Mouse (Mus musculus) layer of hippocampus, adult 9-11 months (tissue): ENCODE data around the gene Arhgap31.

Experiments used
- DNase-seq: peaks from one replicate; pipeline ENCODE4 v3.0.0; 2022

Gene Arhgap31

DNA sequence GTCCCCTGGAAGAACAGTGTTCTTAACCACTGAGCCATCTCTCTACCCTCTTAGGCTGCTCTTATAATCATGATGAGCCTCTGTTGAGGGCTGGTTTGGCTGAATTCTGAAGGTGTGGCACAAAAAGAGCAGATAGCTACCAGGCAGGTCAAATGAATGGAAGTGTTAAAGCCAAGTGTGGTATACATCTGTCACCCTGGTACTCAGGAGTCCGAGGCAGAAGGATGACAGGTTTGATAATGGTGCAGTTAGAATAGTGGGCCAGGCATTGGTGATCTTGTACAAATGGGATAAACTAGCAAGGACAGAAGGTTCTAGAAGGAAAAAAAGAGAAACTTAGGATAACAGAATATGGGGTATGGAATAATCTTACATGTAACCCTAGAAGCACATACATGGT, 118.6 kb downstream of the Arhgap31 start:
- no peak for DNase-seq

DNA sequence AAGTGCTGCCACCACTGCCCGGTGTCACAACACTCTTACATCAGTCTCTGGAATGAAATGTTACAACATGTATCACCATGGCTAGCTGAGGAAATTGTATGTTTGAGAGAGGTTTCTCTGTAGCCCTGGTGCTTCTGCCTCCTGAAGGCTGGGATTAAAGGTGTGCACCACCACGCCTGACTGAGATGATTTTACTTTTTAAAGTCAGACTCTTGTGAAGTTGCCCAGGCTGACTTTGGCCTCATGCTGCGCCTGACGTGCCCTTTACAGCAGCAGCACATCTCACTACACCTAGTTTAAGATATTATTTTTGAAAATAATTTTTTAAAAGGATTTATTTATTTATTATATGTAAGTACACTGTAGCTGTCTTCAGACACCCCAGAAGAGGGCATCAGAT, 120.1 kb downstream of the Arhgap31 start:
- no peak for DNase-seq

DNA sequence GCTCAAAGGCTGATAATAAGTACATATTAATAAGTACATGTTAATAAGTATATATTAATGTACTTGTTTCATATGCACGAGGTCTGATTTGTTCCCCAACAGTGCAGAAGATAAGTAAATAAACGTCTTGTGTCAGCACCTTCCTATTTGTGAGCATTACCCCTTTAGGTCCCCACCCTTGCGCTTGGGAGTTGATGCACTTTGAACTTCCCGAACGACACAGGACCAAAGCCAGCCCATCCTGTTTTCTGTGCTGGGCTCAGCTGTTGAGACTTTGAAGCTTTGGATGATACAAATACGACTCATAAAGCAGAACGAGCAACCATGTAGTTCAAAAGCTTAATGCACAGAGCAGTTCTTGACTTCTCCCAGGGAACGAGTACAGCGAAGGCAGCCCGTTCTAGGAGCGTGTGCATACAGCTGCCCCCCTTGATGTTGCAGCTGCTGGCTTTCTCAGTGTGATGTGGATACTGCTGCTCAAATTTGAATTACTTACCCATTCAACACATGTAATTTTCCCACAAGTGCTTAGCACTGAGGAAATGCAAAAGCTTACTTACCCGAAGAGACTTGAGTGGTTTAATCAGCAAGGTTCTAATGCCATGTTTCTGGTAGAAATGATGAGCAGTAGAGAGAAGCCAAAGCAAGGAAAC, 120.9 kb downstream of the Arhgap31 start:
- DNase-seq = no peak

GRCm38 (mm10) chr16:38591506-38591905, 121.6 kb downstream of the Arhgap31 start:
- DNase-seq = no peak

DNA sequence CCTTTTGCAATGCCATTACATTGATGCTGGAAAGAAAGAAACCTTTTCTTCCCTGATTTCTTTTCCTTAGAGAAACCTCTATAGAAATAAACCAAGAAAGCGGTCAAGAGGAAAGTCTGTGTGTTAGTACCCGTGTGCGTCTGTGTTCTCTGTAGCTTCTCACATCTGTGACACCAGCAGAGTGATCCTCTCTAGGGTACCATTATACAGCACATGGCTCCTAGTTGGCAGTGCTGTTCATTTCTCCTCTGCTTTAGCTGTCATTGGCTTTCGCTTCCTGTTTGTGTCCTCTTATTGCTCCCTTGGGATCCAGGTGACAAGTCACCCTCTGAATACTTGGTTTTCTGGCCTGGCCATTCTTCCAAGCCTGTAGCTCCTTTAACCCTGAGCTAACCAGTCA, 125.5 kb downstream of the Arhgap31 start:
- no peak for DNase-seq

DNA sequence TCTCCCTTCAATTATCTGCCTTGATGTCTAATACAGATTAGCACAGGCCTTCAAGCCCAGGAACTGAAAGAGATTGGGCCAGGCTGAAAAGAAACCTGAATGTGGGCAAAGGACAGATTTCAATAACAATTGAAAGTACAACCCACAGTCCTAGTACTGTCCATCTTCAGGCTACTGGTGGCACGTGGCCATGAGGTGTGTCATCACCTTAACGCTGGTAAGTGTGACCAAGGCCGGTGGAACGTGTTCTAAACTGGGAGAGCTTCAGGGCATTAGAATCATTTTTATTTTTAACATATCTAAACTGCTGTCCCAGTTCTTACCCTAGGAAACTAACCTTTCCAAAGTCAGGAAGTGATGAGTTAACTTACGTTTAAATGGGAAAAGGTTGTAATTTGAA, 125.9 kb downstream of the Arhgap31 start:
- no peak for DNase-seq

- DNase-seq = no peak
Measured at GRCm38 (mm10) chr16:38585186-38585585, 127.9 kb downstream of the Arhgap31 start.

DNA sequence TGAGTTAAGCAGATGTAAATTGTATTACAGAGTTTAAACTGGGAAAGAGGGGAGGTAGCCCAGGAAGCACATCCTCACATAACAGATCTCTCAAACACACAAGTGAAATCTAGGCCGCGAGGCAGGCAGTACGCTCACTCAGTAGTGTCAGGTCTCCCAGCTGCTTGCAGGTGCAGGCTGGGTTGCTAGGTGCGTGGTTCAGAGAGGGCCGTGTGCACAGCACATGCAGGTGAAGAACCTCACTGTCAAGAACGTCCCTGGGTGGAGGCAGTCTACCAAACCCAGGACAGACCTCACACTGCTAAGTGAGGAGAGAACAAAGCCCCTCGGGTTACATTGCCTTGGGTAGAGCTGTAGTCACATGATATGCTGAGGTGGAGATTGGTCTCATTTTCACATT, 128.3 kb downstream of the Arhgap31 start:
- DNase-seq = no peak

DNA sequence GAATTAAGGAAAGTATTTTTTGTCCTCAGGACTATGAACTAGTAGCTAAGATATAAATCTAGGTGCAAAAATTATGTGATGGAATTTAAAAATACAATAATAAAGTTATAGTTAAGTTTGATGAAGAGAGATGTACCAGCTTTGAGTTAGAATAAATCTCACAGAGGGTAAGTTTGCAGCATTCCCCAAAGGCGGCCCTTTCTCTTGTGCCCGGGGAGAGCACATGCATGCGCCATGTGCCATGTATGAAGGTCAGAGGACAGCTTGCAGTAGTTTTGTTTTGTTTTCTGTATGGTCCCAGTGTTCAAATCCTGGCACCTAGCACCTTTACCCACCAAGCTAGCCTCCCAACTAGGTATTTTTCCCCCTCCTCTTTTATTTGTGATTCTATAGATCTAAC, 141.6 kb downstream of the Arhgap31 start:
- no peak for DNase-seq

DNA sequence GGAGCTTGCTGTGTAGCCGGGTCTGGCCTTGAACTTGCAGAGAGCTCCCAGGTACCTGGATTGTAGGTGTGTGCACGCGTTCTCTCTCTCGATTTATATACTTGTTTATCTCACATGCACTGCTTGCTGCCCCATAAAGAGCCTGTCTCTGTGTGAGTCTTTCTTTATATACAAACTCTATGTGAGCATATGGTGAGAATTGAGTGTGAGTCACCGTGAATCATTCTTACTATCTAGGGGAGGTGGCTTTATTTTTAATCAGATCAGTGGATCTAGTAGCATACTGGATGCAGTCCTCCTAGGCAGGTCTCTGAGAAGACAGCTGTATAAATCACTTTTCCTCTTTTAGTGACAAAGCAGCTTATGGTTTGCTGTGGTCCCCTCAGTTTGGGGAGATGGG, 144.9 kb downstream of the Arhgap31 start:
- no peak for DNase-seq

DNA sequence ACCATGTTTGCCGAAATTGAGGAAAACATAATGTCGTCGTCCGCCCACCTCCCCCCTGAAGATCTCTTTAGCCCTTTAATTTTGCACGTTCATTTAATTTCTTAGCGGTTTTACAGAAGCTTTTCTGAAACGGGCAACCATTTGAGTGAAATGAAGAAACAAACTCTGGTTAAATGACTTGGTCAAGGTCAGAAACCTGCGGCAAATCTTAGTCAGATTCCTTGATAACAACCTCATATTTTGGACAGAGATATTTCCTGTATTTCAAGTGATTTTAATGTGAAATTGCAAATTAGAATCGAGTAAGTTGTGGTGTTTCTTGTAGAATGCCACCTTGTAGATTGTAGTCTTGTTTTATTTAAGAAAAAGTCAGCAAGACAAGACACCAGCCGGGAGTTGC, 149.6 kb downstream of the Arhgap31 start:
- no peak for DNase-seq

- no peak for DNase-seq
Measured at GRCm38 (mm10) chr16:38562968-38563327, 150.1 kb downstream of the Arhgap31 start.

GRCm38 (mm10) chr16:38562131-38562967, 150.7 kb downstream of the Arhgap31 start:
- DNase-seq = peak; percentile 93

- DNase-seq = no peak
Measured at GRCm38 (mm10) chr16:38558221-38558748, 154.8 kb downstream of the Arhgap31 start, which contains the start of gene Tmem39a. Gene Tmem39a, plus strand, starts transcription at chr16:38558698.

DNA sequence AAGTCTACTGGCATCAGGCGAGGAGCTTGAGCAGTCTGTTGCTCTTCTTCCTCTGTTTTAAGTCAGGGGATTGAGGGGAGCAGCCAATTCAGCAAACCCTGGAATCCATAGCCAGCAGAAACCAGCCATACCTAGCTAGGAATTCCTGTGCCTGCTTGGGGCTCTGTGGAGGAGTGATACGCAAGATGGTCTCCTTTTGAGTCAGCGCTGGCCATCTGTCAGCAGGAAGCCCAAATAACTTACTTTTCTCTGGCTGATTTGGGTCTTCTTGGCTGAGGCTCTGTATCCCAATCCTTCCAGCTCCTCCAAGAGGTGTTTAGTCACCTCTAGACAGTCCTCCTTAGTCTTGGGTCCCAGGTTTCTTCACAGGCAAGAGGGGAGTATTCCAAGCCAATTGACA, 157.1 kb downstream of the Arhgap31 start:
- peak; percentile 33 for DNase-seq

- DNase-seq = peak; percentile 83
Measured at GRCm38 (mm10) chr16:38549479-38550396, 163.3 kb downstream of the Arhgap31 start, which contains the start of gene Poglut1. Gene Poglut1, minus strand, starts transcription at chr16:38550258.
